Mouse (Mus musculus) neural tube, embryonic 14.5 days (tissue): ENCODE data around the gene Ctnna3. TPM values are rescaled to one million over a fixed set of nuclear protein-coding genes. Genes with fewer than 3 reads are reported as not detected.

ENCODE experiments used
- ATAC-seq: fragments of 200-750 bp; cut with Nextera tagmentation; 2 replicates; pipeline ENCODE4 v1.8.0; 2017; ENCODE audit warnings: low read depth, mild to moderate bottlenecking, moderate TSS enrichment, moderate library complexity
- H3K27ac ChIP-seq: fragments of 300-500 bp; sonication (generic); 2 replicates; pipeline ENCODE4 v1.5.1; 2014; ENCODE audit warnings: low read depth, mild to moderate bottlenecking, control low read depth, low read length, moderate library complexity, mixed read lengths
- H3K27me3 ChIP-seq: fragments of 300-500 bp; sonication (generic); 2 replicates; pipeline ENCODE4 v1.6.1; 2014; ENCODE audit warnings: low read length; ENCODE audit not compliant: control insufficient read depth, insufficient read depth
- H3K36me3 ChIP-seq: fragments of 300-500 bp; sonication (generic); 2 replicates; pipeline ENCODE4 v1.6.1; 2014; ENCODE audit warnings: low read length, mixed read lengths; ENCODE audit not compliant: control insufficient read depth, insufficient read depth
- H3K4me1 ChIP-seq: fragments of 300-500 bp; sonication (generic); 2 replicates; pipeline ENCODE4 v1.6.1; 2014; ENCODE audit warnings: low read length; ENCODE audit not compliant: control insufficient read depth, insufficient read depth
- H3K4me2 ChIP-seq: fragments of 300-500 bp; sonication (generic); 2 replicates; pipeline ENCODE4 v1.6.1; 2014; ENCODE audit warnings: mild to moderate bottlenecking, low read depth, low read length, control low read depth
- H3K4me3 ChIP-seq: fragments of 300-500 bp; sonication (generic); 2 replicates; pipeline ENCODE4 v1.5.1; 2014; ENCODE audit warnings: low read depth, low read length, control low read depth, mixed read lengths
- H3K9ac ChIP-seq: fragments of 300-500 bp; sonication (generic); replicated peaks from 2 replicates; pipeline ENCODE4 v1.6.1; 2014; ENCODE audit warnings: low read depth, mild to moderate bottlenecking, control low read depth, low read length, mixed read lengths
- H3K9me3 ChIP-seq: fragments of 300-500 bp; sonication (generic); 2 replicates; pipeline ENCODE4 v1.6.1; 2016; ENCODE audit warnings: low read length; ENCODE audit not compliant: control insufficient read depth
- WGBS: fragments of 180-500 bp; shearing (Covaris S2); extraction: QIAGEN DNeasy Blood & Tissue Kit; methylation state at CpG from one replicate; pipeline ENCODE4 v1.1.7; 2014; 5-methylcytosine and 5-hydroxymethylcytosine counted together
- polyA plus RNA-seq: library from polyadenylated mRNA; unstranded; fragments of >200 nt; fragmentation: Nextera tagmentation; extraction: Ambion mirVana; gene quantifications from 2 replicates; pipeline ENCODE4 v1.2.1, GENCODE M21; 2014

The Ctnna3 gene
- polyA plus RNA-seq, 1 experiment from 2014 or later: 16.5 TPM

GRCm38 (mm10) chr10:63532381-63532780 is 102.5 kb downstream of the Ctnna3 start:
- 82% methylated on average over 8 of the region's 8 CpGs for WGBS
- Histone ChIP-seq H3K9ac (no peak overlapping the region), H3K4me2 (no peak overlapping the region), H3K4me1 (no peaks in the 10 kb centered on the region), H3K36me3 (no peaks in the 10 kb centered on the region), H3K4me3 (no peak overlapping the region), H3K9me3 (no peaks in the 10 kb centered on the region), H3K27ac (no peak overlapping the region), H3K27me3 (no peaks in the 10 kb centered on the region)
- ATAC-seq: no peak

GRCm38 (mm10) chr10:63541754-63542153 is 111.9 kb downstream of the Ctnna3 start:
- Histone ChIP-seq H3K27ac (no peak overlapping the region), H3K36me3 (no peaks in the 10 kb centered on the region), H3K4me1 (no peaks in the 10 kb centered on the region), H3K27me3 (no peaks in the 10 kb centered on the region), H3K4me2 (no peak overlapping the region), H3K9ac (no peak overlapping the region), H3K9me3 (no peaks in the 10 kb centered on the region), H3K4me3 (no peak overlapping the region)
- peak; percentile 76 for ATAC-seq
- WGBS: 3% methylated on average over 5 of the region's 5 CpGs

GRCm38 (mm10) chr10:63542493-63542892 is 112.6 kb downstream of the Ctnna3 start:
- Histone ChIP-seq H3K9ac (no peak overlapping the region), H3K27me3 (no peaks in the 10 kb centered on the region), H3K4me1 (no peaks in the 10 kb centered on the region), H3K27ac (no peak overlapping the region), H3K9me3 (no peaks in the 10 kb centered on the region), H3K36me3 (no peaks in the 10 kb centered on the region), H3K4me2 (no peak overlapping the region), H3K4me3 (no peak overlapping the region)
- WGBS: 44% methylated on average over 6 of the region's 6 CpGs
- no peak for ATAC-seq

GRCm38 (mm10) chr10:63566691-63567090 is 136.8 kb downstream of the Ctnna3 start:
- Histone ChIP-seq H3K4me3 (no peak overlapping the region), H3K4me1 (no peaks in the 10 kb centered on the region), H3K36me3 (no peaks in the 10 kb centered on the region), H3K9ac (no peak overlapping the region), H3K4me2 (no peak overlapping the region), H3K9me3 (no peaks in the 10 kb centered on the region), H3K27me3 (no peaks in the 10 kb centered on the region), H3K27ac (no peak overlapping the region)
- ATAC-seq: no peak
- 60% methylated on average over 8 of the region's 8 CpGs for WGBS

DNA sequence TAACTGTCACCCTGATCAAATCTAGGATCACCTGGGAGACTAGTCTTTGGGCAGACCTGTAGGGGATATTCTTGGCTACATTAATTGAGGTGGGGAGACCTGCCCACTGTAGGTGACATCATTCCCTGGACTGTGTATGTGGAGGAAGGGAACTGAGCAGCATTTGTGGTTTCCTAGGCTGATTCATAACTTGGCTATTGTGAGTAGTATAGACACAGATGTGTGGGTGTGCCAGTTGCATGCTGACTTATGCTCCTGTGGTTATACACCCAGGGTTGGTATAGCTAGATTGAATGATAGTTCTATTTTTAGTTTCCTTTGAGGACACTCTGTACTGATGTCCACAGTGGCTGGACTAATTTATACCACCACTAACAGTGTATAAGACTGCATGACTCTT is 141.7 kb downstream of the Ctnna3 start:
- no peak overlapping the region for H3K9ac ChIP-seq
- no peak for ATAC-seq
- no peak overlapping the region for H3K27ac ChIP-seq
- no peaks in the 10 kb centered on the region for H3K27me3 ChIP-seq
- H3K36me3 ChIP-seq: no peaks in the 10 kb centered on the region
- no peaks in the 10 kb centered on the region for H3K9me3 ChIP-seq
- H3K4me2 ChIP-seq: no peak overlapping the region
- no peak overlapping the region for H3K4me3 ChIP-seq
- no peaks in the 10 kb centered on the region for H3K4me1 ChIP-seq

GRCm38 (mm10) chr10:63572866-63573265 is 143.0 kb downstream of the Ctnna3 start:
- Histone ChIP-seq H3K9ac (no peak overlapping the region), H3K9me3 (no peaks in the 10 kb centered on the region), H3K36me3 (no peaks in the 10 kb centered on the region), H3K27me3 (no peaks in the 10 kb centered on the region), H3K4me1 (no peaks in the 10 kb centered on the region), H3K27ac (no peak overlapping the region), H3K4me2 (no peak overlapping the region), H3K4me3 (no peak overlapping the region)
- 96% methylated on average over 7 of the region's 7 CpGs for WGBS
- no peak for ATAC-seq

GRCm38 (mm10) chr10:63574100-63574609 is 144.3 kb downstream of the Ctnna3 start:
- WGBS: 85% methylated on average over 7 of the region's 7 CpGs
- ATAC-seq: no peak
- Histone ChIP-seq H3K4me1 (no peaks in the 10 kb centered on the region), H3K27ac (no peak overlapping the region), H3K9ac (no peak overlapping the region), H3K27me3 (no peaks in the 10 kb centered on the region), H3K9me3 (no peaks in the 10 kb centered on the region), H3K4me3 (no peak overlapping the region), H3K36me3 (no peaks in the 10 kb centered on the region), H3K4me2 (no peak overlapping the region)

GRCm38 (mm10) chr10:63582608-63583007 is 152.7 kb downstream of the Ctnna3 start:
- Histone ChIP-seq H3K4me1 (no peaks in the 10 kb centered on the region), H3K9me3 (no peaks in the 10 kb centered on the region), H3K4me2 (no peak overlapping the region), H3K27me3 (no peaks in the 10 kb centered on the region), H3K9ac (no peak overlapping the region), H3K36me3 (no peaks in the 10 kb centered on the region), H3K27ac (no peak overlapping the region), H3K4me3 (no peak overlapping the region)
- ATAC-seq: peak; percentile 80
- WGBS: 14% methylated on average over 14 of the region's 14 CpGs

DNA sequence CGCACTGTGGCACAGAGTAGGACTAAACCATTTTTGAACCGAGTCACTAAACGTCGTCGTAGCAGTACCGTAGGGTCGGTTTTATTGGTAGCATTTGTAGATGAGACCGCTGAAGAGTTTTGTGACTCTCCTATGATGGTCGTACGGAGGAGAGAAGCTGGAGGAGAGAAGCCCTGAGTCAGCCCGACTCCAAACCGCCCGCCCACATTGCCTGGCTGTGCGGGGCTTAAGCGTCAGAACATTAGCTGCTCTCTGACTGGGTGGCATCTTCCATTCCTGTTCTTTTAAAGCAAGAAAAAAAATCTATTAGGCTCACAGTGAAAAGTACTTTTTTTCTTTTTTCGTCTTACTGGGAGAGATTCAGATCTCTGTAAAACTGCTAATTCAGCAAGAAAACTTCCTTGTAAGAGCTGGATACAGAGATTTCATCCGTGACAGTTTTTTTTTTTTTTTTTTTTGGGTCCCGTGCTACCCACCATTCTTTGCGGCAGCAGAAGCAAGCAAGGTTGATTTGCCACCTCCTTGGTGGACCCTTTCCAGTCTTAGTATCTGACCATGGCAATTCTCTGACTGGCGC is 154.0 kb downstream of the Ctnna3 start:
- Histone ChIP-seq H3K9ac (no peak overlapping the region), H3K4me3 (no peak overlapping the region), H3K9me3 (no peaks in the 10 kb centered on the region), H3K4me2 (no peak overlapping the region), H3K27me3 (no peaks in the 10 kb centered on the region), H3K4me1 (no peaks in the 10 kb centered on the region), H3K36me3 (no peaks in the 10 kb centered on the region), H3K27ac (no peak overlapping the region)
- WGBS: 76% methylated on average over 20 of the region's 20 CpGs
- no peak for ATAC-seq
